17 mouse cellular contexts compared by ENCODE assay signal in the genomic region with DNA sequence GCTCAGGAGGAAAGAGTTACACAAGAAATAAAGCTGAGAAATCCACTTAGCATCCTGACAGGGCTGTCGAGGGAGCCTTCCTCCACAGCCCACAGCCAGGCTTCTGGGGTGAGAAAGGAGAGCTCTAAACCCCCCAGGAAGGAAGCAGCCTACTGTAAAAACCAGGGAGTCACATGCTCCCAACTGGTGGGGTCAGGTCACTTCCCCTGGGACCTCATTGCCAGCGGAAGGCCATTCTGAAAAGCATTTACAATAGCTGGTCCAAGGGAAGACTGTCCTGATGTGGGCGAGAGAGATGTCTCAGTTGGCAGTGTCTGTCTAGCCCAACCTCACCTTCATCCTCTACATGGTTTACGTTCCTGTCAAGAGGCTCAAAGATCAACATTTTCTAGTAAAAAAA. TPM values are rescaled to one million over a fixed set of nuclear protein-coding genes. Genes with fewer than 3 reads are reported as not detected.
DNase-seq lines count a peak whose midpoint lies in the region; ATAC-seq lines count a peak whose summit lies in the region.
"Had no signal": no experiment of that assay in that cellular context is flagged by ENCODE, and none has a peak within 500 bp of the region (broad histone marks: within the 10 kb centered on the region; RNA-seq: fewer than 3 reads in every experiment).

No protein-coding gene starts in this region.

- no peak overlapping the region for H3K9ac ChIP-seq in forebrain, embryonic 12.5 days
- no peak overlapping the region for H3K9ac ChIP-seq in forebrain, embryonic 14.5 days (ENCODE audit: low read length)
- no peak overlapping the region for H3K9ac ChIP-seq in lung, embryonic 15.5 days
- H3K9ac ChIP-seq in kidney, embryonic 16.5 days (replicated peaks; ENCODE audit: low read length) = 0 out of 2 replicates have a peak overlapping the region, but pooled peaks have one; percentile 3
- no peak overlapping the region for H3K9ac ChIP-seq in stomach, embryonic 14.5 days (replicated peaks; ENCODE audit: low read depth, low read length)
- H3K9ac ChIP-seq: liver, embryonic 14.5 days; midbrain, embryonic 12.5 days; neural tube, embryonic 12.5 days had no signal

- H3K4me1 ChIP-seq in forebrain, embryonic 12.5 days = peaks cover 52% of the 10 kb centered on the region
- H3K4me1 ChIP-seq in forebrain, embryonic 14.5 days (ENCODE audit: control insufficient read depth, insufficient read depth, low read length) = peaks cover 4% of the 10 kb centered on the region
- H3K4me1 ChIP-seq in lung, embryonic 15.5 days = peaks cover 82% of the 10 kb centered on the region
- H3K4me1 ChIP-seq in kidney, embryonic 16.5 days (ENCODE audit: insufficient read depth, low read length) = peaks cover 56% of the 10 kb centered on the region
- peaks cover 19% of the 10 kb centered on the region for H3K4me1 ChIP-seq in stomach, embryonic 14.5 days (ENCODE audit: control insufficient read depth, insufficient read depth, low read length)

- H3K27me3 ChIP-seq in forebrain, embryonic 12.5 days = peaks cover 53% of the 10 kb centered on the region
- H3K27me3 ChIP-seq in forebrain, embryonic 14.5 days (replicated peaks; ENCODE audit: control insufficient read depth, insufficient read depth, low read length) = 0 out of 2 replicates have a peak, but pooled peaks cover 8% of the 10 kb centered on the region
- H3K27me3 ChIP-seq in lung, embryonic 15.5 days = no peaks in the 10 kb centered on the region
- no peaks in the 10 kb centered on the region for H3K27me3 ChIP-seq in kidney, embryonic 16.5 days (ENCODE audit: insufficient read depth, low read length)
- H3K27me3 ChIP-seq in stomach, embryonic 14.5 days (ENCODE audit: control insufficient read depth, insufficient read depth, low read length) = no peaks in the 10 kb centered on the region
- H3K27me3 ChIP-seq: midbrain, embryonic 12.5 days; neural tube, embryonic 12.5 days had no signal

- no peak for DNase-seq in forebrain, embryonic 14.5 days (ENCODE audit: low spot score)
- no peak for DNase-seq in lung, postnatal 36 days
- no peak for DNase-seq in yolk sac, embryonic 10.5 days (ENCODE audit: low spot score)
- no peak for DNase-seq in layer of hippocampus, postnatal 25 days (ENCODE audit: extremely low spot score in 1 of 2, low spot score in 1 of 2)
- DNase-seq: heart, postnatal 10 days; layer of hippocampus, postnatal 36 days had no signal

- no peak overlapping the region for H3K4me2 ChIP-seq in forebrain, embryonic 12.5 days
- no peak overlapping the region for H3K4me2 ChIP-seq in forebrain, embryonic 14.5 days (ENCODE audit: low read length)
- H3K4me2 ChIP-seq in lung, embryonic 15.5 days = no peak overlapping the region
- H3K4me2 ChIP-seq in kidney, embryonic 16.5 days (replicated peaks; ENCODE audit: low read depth, low read length) = no peak overlapping the region
- no peak overlapping the region for H3K4me2 ChIP-seq in stomach, embryonic 14.5 days (replicated peaks; ENCODE audit: low read depth, low read length)
- H3K4me2 ChIP-seq: midbrain, embryonic 12.5 days; neural tube, embryonic 12.5 days had no signal

- H3K36me3 ChIP-seq in forebrain, embryonic 12.5 days (replicated peaks) = no peaks in the 10 kb centered on the region
- H3K36me3 ChIP-seq in forebrain, embryonic 14.5 days (ENCODE audit: control insufficient read depth, insufficient read depth, low read length) = no peaks in the 10 kb centered on the region
- H3K36me3 ChIP-seq in lung, embryonic 15.5 days = no peaks in the 10 kb centered on the region
- no peaks in the 10 kb centered on the region for H3K36me3 ChIP-seq in kidney, embryonic 16.5 days (ENCODE audit: insufficient read depth, low read length)
- no peaks in the 10 kb centered on the region for H3K36me3 ChIP-seq in stomach, embryonic 14.5 days (ENCODE audit: control insufficient read depth, insufficient read depth, low read length)
- H3K36me3 ChIP-seq: G1E; midbrain, embryonic 12.5 days; neural tube, embryonic 12.5 days had no signal

- H3K4me3 ChIP-seq in forebrain, embryonic 12.5 days (replicated peaks) = no peak overlapping the region
- H3K4me3 ChIP-seq in forebrain, embryonic 14.5 days (ENCODE audit: low read depth, low read length) = no peak overlapping the region
- no peak overlapping the region for H3K4me3 ChIP-seq in lung, embryonic 15.5 days
- H3K4me3 ChIP-seq in kidney, embryonic 16.5 days (ENCODE audit: low read length) = no peak overlapping the region
- H3K4me3 ChIP-seq in stomach, embryonic 14.5 days (ENCODE audit: low read depth, low read length) = no peak overlapping the region
- H3K4me3 ChIP-seq: midbrain, embryonic 12.5 days; neural tube, embryonic 12.5 days had no signal

- ATAC-seq in forebrain, embryonic 12.5 days (ENCODE audit: low FRiP score) = no peak
- ATAC-seq in forebrain, embryonic 14.5 days = no peak
- no peak for ATAC-seq in lung, embryonic 15.5 days (ENCODE audit: borderline replicate concordance, extremely low read depth, low FRiP score, low TSS enrichment)
- ATAC-seq in kidney, embryonic 16.5 days (ENCODE audit: low FRiP score, low TSS enrichment) = no peak
- no peak for ATAC-seq in stomach, embryonic 14.5 days (ENCODE audit: insufficient number of reproducible peaks, insufficient read depth, low FRiP score, low read depth)

- H3K9me3 ChIP-seq in forebrain, embryonic 12.5 days = no peaks in the 10 kb centered on the region
- H3K9me3 ChIP-seq in forebrain, embryonic 14.5 days (replicated peaks; ENCODE audit: control insufficient read depth, low read length) = no peaks in the 10 kb centered on the region
- H3K9me3 ChIP-seq in lung, embryonic 15.5 days = no peaks in the 10 kb centered on the region
- no peaks in the 10 kb centered on the region for H3K9me3 ChIP-seq in kidney, embryonic 16.5 days (ENCODE audit: low read length)
- no peaks in the 10 kb centered on the region for H3K9me3 ChIP-seq in stomach, embryonic 14.5 days (ENCODE audit: control insufficient read depth, low read depth, low read length)
- H3K9me3 ChIP-seq: G1E; midbrain, embryonic 12.5 days; neural tube, embryonic 12.5 days had no signal

- H3K27ac ChIP-seq in forebrain, embryonic 12.5 days = 0 out of 2 replicates have a peak overlapping the region, but pooled peaks have one; percentile 19
- H3K27ac ChIP-seq in forebrain, embryonic 14.5 days (ENCODE audit: low read depth, low read length) = no peak overlapping the region
- H3K27ac ChIP-seq in lung, embryonic 15.5 days = peak overlapping the region; percentile 87
- H3K27ac ChIP-seq in kidney, embryonic 16.5 days (ENCODE audit: low read length) = peak overlapping the region; percentile 90
- H3K27ac ChIP-seq in stomach, embryonic 14.5 days (ENCODE audit: low read length) = peak overlapping the region; percentile 53; the same call in 1 of the 2 replicates
- H3K27ac ChIP-seq: liver, embryonic 14.5 days; midbrain, embryonic 12.5 days; neural tube, embryonic 12.5 days had no signal

- 16% methylated on average over 4 of the region's 4 CpGs for WGBS in forebrain, embryonic 12.5 days
- 14% methylated on average over 4 of the region's 4 CpGs for WGBS in forebrain, embryonic 14.5 days
- WGBS in lung, embryonic 15.5 days = 45% methylated on average over 4 of the region's 4 CpGs
- WGBS in kidney, embryonic 16.5 days = 32% methylated on average over 4 of the region's 4 CpGs
- WGBS in stomach, embryonic 14.5 days = 38% methylated on average over 4 of the region's 4 CpGs

RNA-seq across cellular contexts. Expression of a gene that starts 15.7 kb away (rescaled TPM):
- 0.36 and 0.52 TPM in 2 replicates for polyA plus RNA-seq in forebrain, embryonic 12.5 days (2016; fragmentation: Nextera tagmentation; extraction: Ambion mirVana)
- polyA plus RNA-seq in forebrain, embryonic 14.5 days (2014; fragmentation: Nextera tagmentation; extraction: Ambion mirVana) = 0.04 and 0.05 TPM in 2 replicates
- 1.2 TPM in 2 replicates for polyA plus RNA-seq in lung, embryonic 15.5 days (2015; fragmentation: Nextera tagmentation; extraction: Ambion mirVana)
- 0.69 and 0.89 TPM in 2 replicates for polyA plus RNA-seq in kidney, embryonic 16.5 days (2015; fragmentation: Nextera tagmentation; extraction: Ambion mirVana)
- 1.4 and 1.6 TPM in 2 replicates for polyA plus RNA-seq in stomach, embryonic 14.5 days (2014; fragmentation: Nextera tagmentation; extraction: Ambion mirVana)
- total RNA-seq in layer of hippocampus, postnatal 25 days (2021) = 1 to 10 TPM in 1 of 2 experiments, under 1 TPM in 1; 0.91 to 1.2 TPM
- total RNA-seq: heart, postnatal 10 days had no signal
- polyA plus RNA-seq: G1E; gonadal fat pad, adult 2 months had no signal

RNA-seq across cellular contexts. Expression of a gene that starts 33.0 kb away (rescaled TPM):
- polyA plus RNA-seq in forebrain, embryonic 12.5 days (2016; fragmentation: Nextera tagmentation; extraction: Ambion mirVana) = not detected in 2 replicates
- polyA plus RNA-seq in forebrain, embryonic 14.5 days (2014; fragmentation: Nextera tagmentation; extraction: Ambion mirVana) = not detected in 2 replicates
- 0.23 TPM in 1 of 2 replicates, not detected in the other for polyA plus RNA-seq in lung, embryonic 15.5 days (2015; fragmentation: Nextera tagmentation; extraction: Ambion mirVana)
- polyA plus RNA-seq in kidney, embryonic 16.5 days (2015; fragmentation: Nextera tagmentation; extraction: Ambion mirVana) = 0.22 and 0.36 TPM in 2 replicates
- polyA plus RNA-seq in stomach, embryonic 14.5 days (2014; fragmentation: Nextera tagmentation; extraction: Ambion mirVana) = not detected in 2 replicates
- not detected for total RNA-seq in layer of hippocampus, postnatal 25 days (2021)
- total RNA-seq: adrenal gland, postnatal 4 days; common myeloid progenitor, adult 5-6 weeks; G1E; heart, postnatal 10 days; layer of hippocampus, postnatal 36 days had no signal
- polyA plus RNA-seq: G1E; gonadal fat pad, adult 2 months; liver, embryonic 14.5 days had no signal

RNA-seq across cellular contexts. Expression of a gene that starts 43.8 kb away (rescaled TPM):
- not detected in 2 replicates for polyA plus RNA-seq in forebrain, embryonic 12.5 days (2016; fragmentation: Nextera tagmentation; extraction: Ambion mirVana)
- polyA plus RNA-seq in forebrain, embryonic 14.5 days (2014; fragmentation: Nextera tagmentation; extraction: Ambion mirVana) = not detected in 2 replicates
- polyA plus RNA-seq in lung, embryonic 15.5 days (2015; fragmentation: Nextera tagmentation; extraction: Ambion mirVana) = 0.37 TPM in 1 of 2 replicates, not detected in the other
- 0.49 and 1.4 TPM in 2 replicates for polyA plus RNA-seq in kidney, embryonic 16.5 days (2015; fragmentation: Nextera tagmentation; extraction: Ambion mirVana)
- not detected in 2 replicates for polyA plus RNA-seq in stomach, embryonic 14.5 days (2014; fragmentation: Nextera tagmentation; extraction: Ambion mirVana)
- total RNA-seq in layer of hippocampus, postnatal 25 days (2021) = not detected
- total RNA-seq: adrenal gland, postnatal 4 days; common myeloid progenitor, adult 5-6 weeks; G1E; layer of hippocampus, postnatal 36 days had no signal
- polyA plus RNA-seq: G1E; liver, embryonic 14.5 days; midbrain, embryonic 12.5 days; neural tube, embryonic 12.5 days had no signal
